Mouse (Mus musculus) liver, embryonic 16.5 days (tissue): ENCODE data around the gene Metap1. TPM values are rescaled to one million over a fixed set of nuclear protein-coding genes. Genes with fewer than 3 reads are reported as not detected.
"Not testable (repeated sequence)": the region's sequence is repeated elsewhere in the genome, so short reads cannot be mapped to it uniquely, and the experiment has no call there.

Source experiments
- ATAC-seq: fragments of 200-750 bp; cut with Nextera tagmentation; 2 replicates; pipeline ENCODE4 v1.8.0; 2017; ENCODE audit warnings: low read depth, mild to moderate bottlenecking, moderate number of reproducible peaks, moderate library complexity
- H3K27ac ChIP-seq: fragments of 300-500 bp; sonication (generic); 2 replicates; pipeline ENCODE4 v1.5.1; 2014; ENCODE audit warnings: mild to moderate bottlenecking, low read length
- H3K27me3 ChIP-seq: fragments of 300-500 bp; sonication (generic); 2 replicates; pipeline ENCODE4 v1.6.1; 2014; ENCODE audit warnings: low read depth, low read length, mixed read lengths; ENCODE audit not compliant: control insufficient read depth, insufficient read depth
- H3K36me3 ChIP-seq: fragments of 300-500 bp; sonication (generic); 2 replicates; pipeline ENCODE4 v1.6.1; 2014; ENCODE audit warnings: mild to moderate bottlenecking; ENCODE audit not compliant: control insufficient read depth, insufficient read depth
- H3K4me1 ChIP-seq: fragments of 300-500 bp; sonication (generic); 2 replicates; pipeline ENCODE4 v1.6.1; 2014; ENCODE audit warnings: low read depth, low read length, mixed read lengths; ENCODE audit not compliant: control insufficient read depth
- H3K4me2 ChIP-seq: fragments of 300-500 bp; sonication (generic); 2 replicates; pipeline ENCODE4 v1.6.1; 2014; ENCODE audit warnings: low read depth, low read length, mixed read lengths
- H3K4me3 ChIP-seq: fragments of 300-500 bp; sonication (generic); 2 replicates; pipeline ENCODE4 v1.5.1; 2014; ENCODE audit warnings: low read depth, mild to moderate bottlenecking, low read length
- H3K9ac ChIP-seq: fragments of 300-500 bp; sonication (generic); 2 replicates; pipeline ENCODE4 v1.6.1; 2014; ENCODE audit warnings: low read depth, low read length
- H3K9me3 ChIP-seq: fragments of 300-500 bp; sonication (generic); replicated peaks from 2 replicates; pipeline ENCODE4 v1.6.1; 2016; ENCODE audit warnings: low read length; ENCODE audit not compliant: control insufficient read depth
- WGBS: fragments of 180-500 bp; shearing (Covaris S2); extraction: QIAGEN DNeasy Blood & Tissue Kit; methylation state at CpG from one replicate; pipeline ENCODE4 v1.1.7; 2014; ENCODE audit not compliant: insufficient replicate concordance; 5-methylcytosine and 5-hydroxymethylcytosine counted together
- polyA plus RNA-seq: library from polyadenylated mRNA; unstranded; fragments of >200 nt; fragmentation: Nextera tagmentation; extraction: Ambion mirVana; gene quantifications from 2 replicates; pipeline ENCODE4 v1.2.1, GENCODE M21; 2015

The Metap1 gene
- polyA plus RNA-seq, 1 experiment from 2014 or later = 19.0 TPM

DNA sequence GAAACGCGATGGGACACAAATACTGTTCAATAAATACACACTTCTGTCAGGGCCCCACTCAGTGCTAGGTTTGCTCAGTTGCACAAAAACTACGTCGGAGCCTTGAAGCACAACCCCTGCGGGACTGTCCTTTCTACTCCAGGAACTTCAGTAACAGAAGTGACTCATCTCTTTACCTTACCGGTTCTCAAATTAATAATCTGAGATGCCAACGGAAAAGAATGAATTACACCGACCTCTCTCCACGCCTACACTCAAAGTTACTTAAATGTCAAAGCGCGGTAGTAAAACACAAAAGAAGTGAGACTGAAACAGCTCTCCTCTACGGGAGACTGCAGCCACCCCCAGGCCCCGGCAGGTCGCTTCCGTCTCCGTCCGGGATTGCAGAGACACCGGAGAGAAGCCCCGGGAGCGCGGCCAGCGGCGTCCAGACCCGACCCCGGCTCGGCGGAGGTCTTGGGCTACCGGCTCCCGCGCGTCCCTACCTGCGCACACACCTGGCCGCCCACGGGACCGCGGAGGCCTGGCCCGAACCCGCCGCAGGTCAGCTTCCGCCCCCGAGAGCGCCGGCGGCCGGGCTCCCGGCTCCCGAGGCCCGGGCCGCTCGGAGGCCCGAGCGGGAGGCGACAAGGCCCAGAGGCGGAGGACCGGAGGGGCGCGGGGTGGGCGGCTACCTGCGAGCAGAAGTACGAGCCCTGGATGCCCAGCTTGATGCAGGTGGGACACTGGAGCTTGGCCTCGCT lies 560 bp downstream of the Metap1 start:
- Histone ChIP-seq H3K9ac (peak overlapping the region; percentile 90), H3K4me1 (peaks cover 13% of the 10 kb centered on the region), H3K4me3 (peak overlapping the region; percentile 91), H3K36me3 (peaks cover 5% of the 10 kb centered on the region), H3K4me2 (peak overlapping the region; percentile 88), H3K27ac (peak overlapping the region; percentile 78), H3K27me3 (no peaks in the 10 kb centered on the region), H3K9me3 (no peaks in the 10 kb centered on the region)
- peak; percentile 58 for ATAC-seq
- WGBS = under 1% methylated on average over 60 of the region's 61 CpGs

DNA sequence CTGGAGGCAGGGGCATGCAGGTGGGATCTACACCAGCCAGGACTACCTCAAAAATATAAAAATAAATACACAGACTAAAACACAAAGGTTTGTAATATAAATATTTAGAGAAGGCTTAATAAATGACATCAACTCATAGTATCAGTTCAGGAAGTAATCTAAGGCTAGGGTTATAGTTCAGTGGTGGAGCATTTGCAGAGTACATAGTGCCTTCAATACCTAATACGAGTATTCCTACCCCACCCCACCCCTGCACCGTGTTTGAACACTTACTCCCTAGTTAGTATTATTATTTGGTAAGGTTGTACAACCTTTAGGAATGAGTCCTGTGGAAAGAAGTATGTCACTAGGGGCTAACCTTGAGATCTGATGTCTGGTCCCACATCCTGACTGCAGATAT lies 6.1 kb downstream of the Metap1 start:
- H3K4me3 ChIP-seq = no peak overlapping the region
- H3K36me3 ChIP-seq = peaks cover 8% of the 10 kb centered on the region
- H3K9ac ChIP-seq = no peak overlapping the region
- no peaks in the 10 kb centered on the region for H3K27me3 ChIP-seq
- H3K4me1 ChIP-seq = peaks cover 21% of the 10 kb centered on the region
- WGBS = 65% methylated on average over 2 of the region's 2 CpGs
- no peak overlapping the region for H3K4me2 ChIP-seq
- no peaks in the 10 kb centered on the region for H3K9me3 ChIP-seq
- no peak for ATAC-seq
- H3K27ac ChIP-seq = no peak overlapping the region

DNA sequence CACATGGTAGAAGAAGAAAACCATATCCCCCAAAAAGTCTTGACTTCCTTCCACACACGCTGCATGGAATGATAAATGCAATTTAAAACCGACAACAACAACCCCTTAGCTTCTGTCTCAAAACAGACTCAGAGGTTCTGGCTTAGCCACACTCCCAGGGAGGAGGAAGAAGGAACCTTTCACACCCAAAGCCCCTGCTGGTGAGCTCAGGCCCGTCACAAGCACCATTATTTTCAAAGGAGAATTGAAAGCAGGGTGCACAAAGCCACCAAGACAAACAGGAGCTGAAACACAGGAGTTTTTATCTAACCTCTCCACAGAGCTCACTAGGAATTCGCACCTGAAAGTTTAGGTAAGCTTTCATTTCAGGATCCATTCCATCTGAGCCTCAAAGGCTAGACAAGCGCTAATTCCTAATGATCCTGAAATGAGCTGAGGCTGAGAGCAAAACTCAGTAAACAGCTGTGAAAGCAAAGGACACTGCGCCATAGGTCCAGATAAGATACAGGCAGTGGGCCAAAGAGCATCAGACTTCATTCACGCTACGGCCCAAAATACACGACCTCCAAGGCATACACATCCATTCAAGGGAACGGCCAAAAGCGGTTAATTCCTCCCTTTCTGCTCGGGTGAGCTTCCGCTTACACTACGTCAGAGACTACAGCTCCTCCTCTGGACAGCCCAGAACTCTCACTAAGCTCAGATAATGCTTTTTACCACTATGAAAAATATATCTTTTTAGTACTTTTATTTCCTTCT lies 7.6 kb downstream of the Metap1 start:
- peak; percentile 49 for ATAC-seq
- no peak overlapping the region for H3K9ac ChIP-seq
- no peak overlapping the region for H3K4me3 ChIP-seq
- no peak overlapping the region for H3K4me2 ChIP-seq
- H3K27ac ChIP-seq = no peak overlapping the region
- no peaks in the 10 kb centered on the region for H3K27me3 ChIP-seq
- WGBS = 59% methylated on average over 14 of the region's 14 CpGs
- peaks cover 11% of the 10 kb centered on the region for H3K4me1 ChIP-seq
- no peaks in the 10 kb centered on the region for H3K9me3 ChIP-seq
- peaks cover 8% of the 10 kb centered on the region for H3K36me3 ChIP-seq

- WGBS = 51% methylated on average over 8 of the region's 8 CpGs
- Histone ChIP-seq H3K9ac (no peak overlapping the region), H3K4me3 (no peak overlapping the region), H3K9me3 (no peaks in the 10 kb centered on the region), H3K27me3 (no peaks in the 10 kb centered on the region), H3K4me2 (no peak overlapping the region), H3K36me3 (peaks cover 4% of the 10 kb centered on the region), H3K27ac (no peak overlapping the region), H3K4me1 (peaks cover 11% of the 10 kb centered on the region)
- peak; percentile 60 for ATAC-seq
Measured at GRCm38 (mm10) chr3:138479489-138479888, 9.8 kb downstream of the Metap1 start.

DNA sequence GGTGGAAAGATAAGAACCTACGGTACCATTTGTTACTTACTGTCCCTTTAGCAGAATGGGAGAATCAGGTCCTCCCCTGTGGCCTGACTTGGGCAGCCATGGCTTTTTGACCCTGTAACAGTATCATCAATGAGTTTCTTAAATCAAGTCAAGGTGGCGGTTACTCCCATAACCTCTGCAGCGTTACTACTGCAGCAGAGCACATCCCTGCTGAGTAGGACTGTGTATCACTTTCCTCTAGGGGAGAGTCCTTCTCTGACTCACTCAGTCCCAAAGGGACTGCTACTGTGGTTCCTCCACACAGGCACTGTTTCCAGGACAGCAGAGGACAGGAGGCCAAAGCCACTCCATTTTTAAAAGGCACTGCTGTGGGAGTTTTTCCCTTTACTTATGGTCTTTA lies 18.2 kb downstream of the Metap1 start:
- H3K4me1 ChIP-seq = no peaks in the 10 kb centered on the region
- no peaks in the 10 kb centered on the region for H3K9me3 ChIP-seq
- H3K27ac ChIP-seq = no peak overlapping the region
- no peak for ATAC-seq
- H3K27me3 ChIP-seq = no peaks in the 10 kb centered on the region
- no peak overlapping the region for H3K4me3 ChIP-seq
- H3K9ac ChIP-seq = no peak overlapping the region
- WGBS = 68% methylated on average over 3 of the region's 3 CpGs
- no peak overlapping the region for H3K4me2 ChIP-seq
- H3K36me3 ChIP-seq = peaks cover 31% of the 10 kb centered on the region

DNA sequence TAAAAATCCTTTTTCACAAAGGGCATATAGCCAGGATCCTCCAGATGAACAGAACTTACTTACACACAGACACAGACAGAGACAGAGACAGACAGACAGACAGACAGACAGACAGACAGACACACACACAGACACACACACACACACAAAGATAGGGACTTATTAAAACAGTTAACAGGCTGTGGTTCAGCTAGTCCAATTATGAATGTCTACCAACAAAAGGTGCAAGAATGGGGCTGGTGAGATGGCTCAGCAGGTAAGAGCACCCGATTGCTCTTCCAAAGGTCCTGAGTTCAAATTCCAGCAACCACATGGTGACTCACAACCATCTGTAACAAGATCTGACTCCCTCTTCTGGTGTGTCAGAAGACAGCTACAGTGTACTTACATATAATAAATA lies 22.7 kb downstream of the Metap1 start:
- 81% methylated on average over 1 of the region's 1 CpGs for WGBS

GRCm38 (mm10) chr3:138464573-138465147 lies 24.7 kb downstream of the Metap1 start:
- no peak overlapping the region for H3K4me2 ChIP-seq
- H3K9ac ChIP-seq = no peak overlapping the region
- 64% methylated on average over 16 of the region's 16 CpGs for WGBS
- H3K9me3 ChIP-seq = no peaks in the 10 kb centered on the region
- H3K27ac ChIP-seq = 0 out of 2 replicates have a peak overlapping the region, but pooled peaks have one; percentile 30
- ATAC-seq = no peak
- H3K36me3 ChIP-seq = peaks cover 44% of the 10 kb centered on the region
- no peaks in the 10 kb centered on the region for H3K27me3 ChIP-seq
- no peak overlapping the region for H3K4me3 ChIP-seq
- H3K4me1 ChIP-seq = peaks cover 2% of the 10 kb centered on the region; the same call in 1 of the 2 replicates

More for the DNA sequence above, 22.7 kb downstream of the Metap1 start:
- not testable (repeated sequence) for H3K27ac ChIP-seq, H3K4me1 ChIP-seq, H3K9ac ChIP-seq, H3K4me3 ChIP-seq, H3K27me3 ChIP-seq, H3K9me3 ChIP-seq, H3K4me2 ChIP-seq, ATAC-seq
- peaks cover 43% of the 10 kb centered on the region for H3K36me3 ChIP-seq

- Histone ChIP-seq H3K4me3 (no peak overlapping the region), H3K4me1 (peaks cover 2% of the 10 kb centered on the region; the same call in 1 of the 2 replicates), H3K9ac (no peak overlapping the region), H3K9me3 (no peaks in the 10 kb centered on the region), H3K4me2 (no peak overlapping the region), H3K27me3 (no peaks in the 10 kb centered on the region), H3K27ac (peak overlapping the region; percentile 26), H3K36me3 (peaks cover 47% of the 10 kb centered on the region)
- WGBS = 61% methylated on average over 6 of the region's 6 CpGs
- ATAC-seq = peak; percentile 76
Measured at GRCm38 (mm10) chr3:138463807-138464206, 25.5 kb downstream of the Metap1 start.
